Mouse (Mus musculus): Measurements from ENCODE around the gene Mboat7. TPM values are rescaled to one million over a fixed set of nuclear protein-coding genes. Genes with fewer than 3 reads are reported as not detected.

The Mboat7 gene
- polyA plus RNA-seq, 1 experiment from 2014 or later, result 37.8 TPM

- H3K36me3 ChIP-seq (ENCODE audit: control insufficient read depth, insufficient read depth), result peaks cover 12% of the 10 kb centered on the region
- no peak for ATAC-seq (replicated peaks; ENCODE audit: extremely low read depth, insufficient read depth, low FRiP score)
- H3K9me3 ChIP-seq (replicated peaks; ENCODE audit: control insufficient read depth, low read length), result no peaks in the 10 kb centered on the region
- peak overlapping the region; percentile 75 for H3K4me3 ChIP-seq (ENCODE audit: low read length)
- H3K9ac ChIP-seq (ENCODE audit: low read length), result peak overlapping the region; percentile 78
- whole genome bisulfite sequencing, result 48% methylated on average over 3 of the region's 3 CpGs
- H3K27me3 ChIP-seq (ENCODE audit: control insufficient read depth, insufficient read depth, low read length), result no peaks in the 10 kb centered on the region
- peaks cover 15% of the 10 kb centered on the region for H3K4me1 ChIP-seq (ENCODE audit: control insufficient read depth, insufficient read depth, low read length)
- H3K4me2 ChIP-seq (ENCODE audit: low read depth, low read length), result peak overlapping the region; percentile 87
- H3K27ac ChIP-seq (ENCODE audit: low read length), result no peak overlapping the region
These were observed 62.9 kb downstream of the Mboat7 start for GRCm38 (mm10) chr7:3630478-3630815.

GRCm38 (mm10) chr7:3629543-3630477 lies 63.5 kb downstream of the Mboat7 start, which contains the start of the genes Tfpt and Prpf31:
Gene Tfpt (minus strand): TSS chr7:3629929.
Gene Prpf31 (plus strand): TSS chr7:3629985.
- Histone ChIP-seq H3K4me2 (ENCODE audit: low read depth, low read length) (peak within 1 kb of the TSS; percentile 87), H3K4me3 (ENCODE audit: low read length) (peak within 1 kb of the TSS; percentile 75), H3K9ac (ENCODE audit: low read length) (peak within 1 kb of the TSS; percentile 78), H3K4me1 (ENCODE audit: control insufficient read depth, insufficient read depth, low read length) (peaks cover 15% of the 10 kb centered on the region), H3K9me3 (replicated peaks; ENCODE audit: control insufficient read depth, low read length) (no peaks in the 10 kb centered on the region), H3K27me3 (ENCODE audit: control insufficient read depth, insufficient read depth, low read length) (no peaks in the 10 kb centered on the region), H3K27ac (ENCODE audit: low read length) (peak within 1 kb of the TSS; percentile 85), H3K36me3 (ENCODE audit: control insufficient read depth, insufficient read depth) (peaks cover 10% of the 10 kb centered on the region)
- under 1% methylated on average over 47 of the region's 47 CpGs for WGBS
- peak; percentile 87 for ATAC-seq (replicated peaks; ENCODE audit: extremely low read depth, insufficient read depth, low FRiP score)

- H3K4me2 ChIP-seq (ENCODE audit: low read depth, low read length), result peak overlapping the region; percentile 87
- H3K9me3 ChIP-seq (replicated peaks; ENCODE audit: control insufficient read depth, low read length), result no peaks in the 10 kb centered on the region
- no peaks in the 10 kb centered on the region for H3K27me3 ChIP-seq (ENCODE audit: control insufficient read depth, insufficient read depth, low read length)
- peak overlapping the region; percentile 75 for H3K4me3 ChIP-seq (ENCODE audit: low read length)
- peaks cover 15% of the 10 kb centered on the region for H3K4me1 ChIP-seq (ENCODE audit: control insufficient read depth, insufficient read depth, low read length)
- WGBS, result 26% methylated on average over 4 of the region's 4 CpGs
- peak overlapping the region; percentile 78 for H3K9ac ChIP-seq (ENCODE audit: low read length)
- peaks cover 13% of the 10 kb centered on the region for H3K36me3 ChIP-seq (ENCODE audit: control insufficient read depth, insufficient read depth)
- ATAC-seq (replicated peaks; ENCODE audit: extremely low read depth, insufficient read depth, low FRiP score), result no peak
- H3K27ac ChIP-seq (ENCODE audit: low read length), result no peak overlapping the region
These were observed 64.3 kb downstream of the Mboat7 start for GRCm38 (mm10) chr7:3629030-3629429.

Small RNA genes within 50 kb of the gene (microRNA-seq; reads per million reads assigned to microRNA genes)
- gene Mir3572, result 0.59 reads per million

Other genes with a start within 250 kb of the Mboat7 start
- not detected in 2 replicates for gene Tarm1, start 190.9 kb downstream of the Mboat7 start, polyA plus RNA-seq (2015; fragmentation: Nextera tagmentation; extraction: Ambion mirVana)
- gene Oscar, start 77.4 kb downstream of the Mboat7 start, polyA plus RNA-seq (2015; fragmentation: Nextera tagmentation; extraction: Ambion mirVana), result 0.27 TPM in 1 of 2 replicates, not detected in the other
- 644 and 753 TPM in 2 replicates for gene Ndufa3, start 76.2 kb downstream of the Mboat7 start, polyA plus RNA-seq (2015; fragmentation: Nextera tagmentation; extraction: Ambion mirVana)
- 15.6 and 17.0 TPM in 2 replicates for gene Tfpt, start 63.6 kb downstream of the Mboat7 start, polyA plus RNA-seq (2015; fragmentation: Nextera tagmentation; extraction: Ambion mirVana)
- 60.8 and 62.2 TPM in 2 replicates for gene Prpf31, start 63.5 kb downstream of the Mboat7 start, polyA plus RNA-seq (2015; fragmentation: Nextera tagmentation; extraction: Ambion mirVana)
- 29.9 and 32.9 TPM in 2 replicates for gene Cnot3, start 48.3 kb downstream of the Mboat7 start, polyA plus RNA-seq (2015; fragmentation: Nextera tagmentation; extraction: Ambion mirVana)
- 20.5 and 22.3 TPM in 2 replicates for gene Leng1, start 27.7 kb downstream of the Mboat7 start, polyA plus RNA-seq (2015; fragmentation: Nextera tagmentation; extraction: Ambion mirVana)
- 7.0 and 7.3 TPM in 2 replicates for gene Tmc4, start 16.0 kb downstream of the Mboat7 start, polyA plus RNA-seq (2015; fragmentation: Nextera tagmentation; extraction: Ambion mirVana)
- gene Tsen34, start 660 bp downstream of the Mboat7 start, polyA plus RNA-seq (2015; fragmentation: Nextera tagmentation; extraction: Ambion mirVana), result 207 and 237 TPM in 2 replicates
- 814 and 845 TPM in 2 replicates for gene Rps9, start 10.5 kb upstream of the Mboat7 start, polyA plus RNA-seq (2015; fragmentation: Nextera tagmentation; extraction: Ambion mirVana)
- gene Pirb, start 26.9 kb upstream of the Mboat7 start, polyA plus RNA-seq (2015; fragmentation: Nextera tagmentation; extraction: Ambion mirVana), result 0.76 and 1.3 TPM in 2 replicates
- gene Gm15448, start 132.2 kb upstream of the Mboat7 start, polyA plus RNA-seq (2015; fragmentation: Nextera tagmentation; extraction: Ambion mirVana), result not detected in 2 replicates
- gene Pira2, start 151.5 kb upstream of the Mboat7 start, polyA plus RNA-seq (2015; fragmentation: Nextera tagmentation; extraction: Ambion mirVana), result 0.30 and 0.32 TPM in 2 replicates
- gene Gm14548, start 204.6 kb upstream of the Mboat7 start, polyA plus RNA-seq (2015; fragmentation: Nextera tagmentation; extraction: Ambion mirVana), result 0.24 and 0.28 TPM in 2 replicates
- gene Lilra6, start 222.0 kb upstream of the Mboat7 start, polyA plus RNA-seq (2015; fragmentation: Nextera tagmentation; extraction: Ambion mirVana), result 0.24 and 0.33 TPM in 2 replicates

All from heart, embryonic 16.5 days (tissue).